Mouse (Mus musculus) heart, embryonic 16.5 days (tissue): ENCODE results near the gene Gga3. TPM values are rescaled to one million over a fixed set of nuclear protein-coding genes. Genes with fewer than 3 reads are reported as not detected.

Source experiments
- ATAC-seq: fragments of 200-750 bp; cut with Nextera tagmentation; replicated peaks from 2 replicates; pipeline ENCODE4 v1.8.0; 2017; ENCODE audit warnings: moderate number of reproducible peaks; ENCODE audit not compliant: insufficient read depth, low FRiP score; ENCODE audit errors: extremely low read depth
- H3K27ac ChIP-seq: fragments of 300-500 bp; sonication (generic); 2 replicates; pipeline ENCODE4 v1.5.1; 2014; ENCODE audit warnings: mild to moderate bottlenecking, low read length, control low read depth, moderate library complexity
- H3K27me3 ChIP-seq: fragments of 300-500 bp; sonication (generic); 2 replicates; pipeline ENCODE4 v1.6.1; 2014; ENCODE audit warnings: low read length, mixed read lengths; ENCODE audit not compliant: control insufficient read depth, insufficient read depth
- H3K36me3 ChIP-seq: fragments of 300-500 bp; sonication (generic); 2 replicates; pipeline ENCODE4 v1.6.1; 2014; ENCODE audit not compliant: control insufficient read depth, insufficient read depth
- H3K4me1 ChIP-seq: fragments of 300-500 bp; sonication (generic); 2 replicates; pipeline ENCODE4 v1.6.1; 2014; ENCODE audit warnings: low read length, mixed read lengths; ENCODE audit not compliant: control insufficient read depth, insufficient read depth
- H3K4me2 ChIP-seq: fragments of 300-500 bp; sonication (generic); 2 replicates; pipeline ENCODE4 v1.6.1; 2014; ENCODE audit warnings: low read depth, mild to moderate bottlenecking, control low read depth, low read length
- H3K4me3 ChIP-seq: fragments of 300-500 bp; sonication (generic); 2 replicates; pipeline ENCODE4 v1.5.1; 2014; ENCODE audit warnings: mild to moderate bottlenecking, control low read depth, low read length
- H3K9ac ChIP-seq: fragments of 300-500 bp; sonication (generic); 2 replicates; pipeline ENCODE4 v1.6.1; 2014; ENCODE audit warnings: low read length, control low read depth
- H3K9me3 ChIP-seq: fragments of 300-500 bp; sonication (generic); replicated peaks from 2 replicates; pipeline ENCODE4 v1.6.1; 2016; ENCODE audit warnings: low read length; ENCODE audit not compliant: control insufficient read depth
- WGBS: fragments of 180-500 bp; shearing (Covaris S2); extraction: QIAGEN DNeasy Blood & Tissue Kit; methylation state at CpG from one replicate; pipeline ENCODE4 v1.1.7; 2014; 5-methylcytosine and 5-hydroxymethylcytosine counted together
- polyA plus RNA-seq: library from polyadenylated mRNA; unstranded; fragments of >200 nt; fragmentation: Nextera tagmentation; extraction: Ambion mirVana; gene quantifications from 2 replicates; pipeline ENCODE4 v1.2.1, GENCODE M21; 2015

Gene Gga3
- polyA plus RNA-seq, 1 experiment from 2014 or later, result 18.8 TPM

DNA sequence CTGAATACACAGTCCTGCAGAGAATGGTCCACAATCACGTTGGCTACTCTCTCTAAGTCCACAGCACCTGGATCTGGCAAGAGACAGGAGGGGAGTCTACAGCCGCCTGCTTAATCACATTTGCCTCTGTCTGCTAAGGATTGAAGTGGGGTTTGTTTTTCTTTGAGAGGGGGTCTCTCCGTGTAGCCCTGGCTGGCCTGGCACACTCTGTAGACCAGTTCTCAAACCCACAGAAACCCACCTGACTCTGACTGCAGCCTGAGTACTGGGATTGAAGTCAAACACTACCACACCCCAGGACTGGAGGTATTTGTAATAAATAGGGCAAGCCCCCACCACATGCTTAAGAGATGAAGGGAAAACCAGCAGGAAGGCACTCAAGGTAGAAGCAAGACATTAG lies 5.7 kb upstream of the Gga3 start:
- peaks cover 24% of the 10 kb centered on the region for H3K36me3 ChIP-seq
- H3K4me1 ChIP-seq, result peaks cover 16% of the 10 kb centered on the region
- no peak overlapping the region for H3K27ac ChIP-seq
- no peaks in the 10 kb centered on the region for H3K9me3 ChIP-seq
- no peak for ATAC-seq
- H3K4me2 ChIP-seq, result no peak overlapping the region
- H3K9ac ChIP-seq, result no peak overlapping the region
- no peaks in the 10 kb centered on the region for H3K27me3 ChIP-seq
- no peak overlapping the region for H3K4me3 ChIP-seq
- WGBS, result 67% methylated on average over 3 of the region's 3 CpGs

DNA sequence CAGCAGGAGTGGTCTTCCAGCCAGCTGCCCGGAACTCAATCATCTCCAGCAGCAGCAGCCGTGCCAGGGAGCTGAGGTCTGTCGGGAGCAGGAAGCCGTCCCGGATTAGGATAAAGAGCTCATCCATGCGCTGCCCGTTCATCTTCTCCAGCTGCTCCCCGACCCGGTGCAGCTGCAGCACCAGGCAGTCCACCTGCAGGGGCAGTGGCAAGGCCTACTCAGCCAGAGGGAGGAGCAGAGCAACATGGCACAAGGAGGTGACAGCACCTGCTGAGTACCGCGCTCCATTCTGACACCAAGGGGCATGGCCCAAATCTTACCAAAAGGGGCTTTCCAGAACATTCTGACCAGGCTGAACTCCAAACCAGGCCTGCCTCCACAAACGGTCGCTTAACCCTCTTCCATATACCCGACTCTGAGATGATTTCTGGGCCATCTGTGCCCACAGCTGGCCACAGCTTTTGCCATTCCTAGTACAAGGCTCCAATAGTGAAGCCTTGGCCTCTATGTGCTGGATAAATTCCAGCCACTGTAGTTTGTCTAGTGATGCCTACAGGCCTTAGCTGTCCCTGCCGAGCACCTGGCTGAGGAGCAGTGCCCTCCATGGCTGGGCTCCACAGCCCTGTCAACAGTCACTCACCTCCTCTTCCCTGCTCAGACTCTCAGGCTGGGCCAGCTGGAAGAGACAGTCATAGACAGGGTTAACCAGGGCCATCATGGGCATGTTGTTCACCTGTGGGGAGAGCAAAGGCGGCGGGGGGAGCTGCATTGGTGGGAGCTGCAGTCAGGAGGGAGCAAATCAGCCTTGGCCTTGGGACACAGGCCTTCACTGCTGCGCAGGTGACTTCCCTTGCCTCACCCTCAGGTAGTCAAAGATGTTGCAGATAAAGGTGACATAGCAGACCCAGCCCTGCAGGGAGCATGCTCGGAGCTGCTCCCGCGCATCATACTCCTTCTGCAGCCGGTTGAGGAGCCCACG lies 4.9 kb upstream of the Gga3 start:
- H3K4me3 ChIP-seq, result no peak overlapping the region
- no peaks in the 10 kb centered on the region for H3K27me3 ChIP-seq
- H3K9ac ChIP-seq, result no peak overlapping the region
- no peaks in the 10 kb centered on the region for H3K9me3 ChIP-seq
- no peak overlapping the region for H3K27ac ChIP-seq
- H3K36me3 ChIP-seq, result peaks cover 24% of the 10 kb centered on the region
- H3K4me2 ChIP-seq, result no peak overlapping the region
- WGBS, result 77% methylated on average over 23 of the region's 23 CpGs
- no peak for ATAC-seq
- peaks cover 12% of the 10 kb centered on the region for H3K4me1 ChIP-seq

DNA sequence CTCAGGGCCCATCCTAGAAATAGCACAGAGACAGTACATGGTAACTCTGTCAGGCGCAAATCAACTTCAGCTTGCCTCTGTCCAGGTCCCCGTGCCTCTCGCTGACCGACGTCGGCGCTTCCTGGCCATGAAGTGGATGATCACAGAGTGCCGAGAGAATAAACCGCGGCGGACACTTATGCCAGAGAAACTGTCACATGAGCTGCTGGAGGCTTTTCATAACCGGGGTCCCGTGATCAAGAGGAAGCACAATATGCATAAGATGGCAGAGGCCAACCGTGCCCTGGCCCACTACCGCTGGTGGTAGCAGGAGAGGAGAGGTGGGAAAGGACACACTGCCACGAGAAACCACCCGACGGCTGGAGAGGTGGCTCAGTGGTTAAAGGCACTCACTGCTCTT lies 2.9 kb upstream of the Gga3 start:
- Histone ChIP-seq H3K4me3 (no peak overlapping the region), H3K36me3 (peaks cover 24% of the 10 kb centered on the region), H3K4me1 (peaks cover 20% of the 10 kb centered on the region), H3K9me3 (no peaks in the 10 kb centered on the region), H3K9ac (no peak overlapping the region), H3K4me2 (no peak overlapping the region), H3K27ac (no peak overlapping the region), H3K27me3 (no peaks in the 10 kb centered on the region)
- 89% methylated on average over 18 of the region's 18 CpGs for WGBS
- ATAC-seq, result no peak

DNA sequence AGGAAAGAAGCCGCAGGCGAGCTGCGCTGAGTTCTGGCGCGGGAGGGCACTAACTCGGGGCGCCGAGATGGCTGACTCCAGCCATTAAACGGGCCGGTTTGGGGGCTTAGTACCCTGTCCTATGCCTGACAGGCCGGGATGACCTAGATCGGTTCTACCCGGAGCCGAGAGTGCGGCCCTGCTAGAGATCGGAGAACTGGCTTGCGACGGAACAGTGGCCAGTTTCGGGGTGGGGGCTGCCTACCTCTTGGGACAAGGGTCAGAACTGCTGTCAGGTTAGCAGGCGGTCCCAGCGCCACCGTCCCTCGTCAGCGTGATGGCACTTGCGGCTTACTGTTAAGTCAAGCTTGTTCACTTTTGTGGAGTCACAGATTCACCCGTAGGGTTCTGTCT lies 449 bp upstream of the Gga3 start:
- Histone ChIP-seq H3K9ac (peak overlapping the region; percentile 99), H3K4me3 (peak overlapping the region; percentile 94), H3K9me3 (no peaks in the 10 kb centered on the region), H3K27ac (peak overlapping the region; percentile 91), H3K4me2 (peak overlapping the region; percentile 93), H3K27me3 (no peaks in the 10 kb centered on the region), H3K4me1 (peaks cover 33% of the 10 kb centered on the region), H3K36me3 (peaks cover 23% of the 10 kb centered on the region)
- under 1% methylated on average over 26 of the region's 26 CpGs for WGBS
- ATAC-seq, result peak; percentile 28; the same call in 1 of the 2 replicates

DNA sequence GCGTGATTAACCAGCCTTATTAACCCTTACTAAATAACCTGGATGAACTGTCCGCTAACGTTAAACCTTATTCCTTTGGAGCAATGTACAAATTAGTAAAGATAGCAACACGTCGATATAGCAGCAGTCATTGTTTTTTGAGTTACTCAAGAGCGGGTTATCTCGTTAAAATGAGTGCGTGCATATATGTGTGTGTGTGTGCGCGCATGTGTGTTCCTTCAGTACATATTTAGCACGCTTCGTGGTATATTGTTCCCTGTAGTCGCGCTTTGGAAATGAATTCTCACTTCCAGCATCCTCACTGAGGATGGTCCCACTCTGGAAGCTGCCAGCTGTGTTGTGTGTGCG lies 749 bp downstream of the Gga3 start:
- H3K36me3 ChIP-seq, result peaks cover 18% of the 10 kb centered on the region
- 4% methylated on average over 15 of the region's 15 CpGs for WGBS
- H3K9me3 ChIP-seq, result no peaks in the 10 kb centered on the region
- H3K9ac ChIP-seq, result peak overlapping the region; percentile 99
- H3K4me2 ChIP-seq, result peak overlapping the region; percentile 69
- no peak for ATAC-seq
- H3K4me3 ChIP-seq, result peak overlapping the region; percentile 94
- peak overlapping the region; percentile 91 for H3K27ac ChIP-seq
- H3K4me1 ChIP-seq, result peaks cover 33% of the 10 kb centered on the region
- no peaks in the 10 kb centered on the region for H3K27me3 ChIP-seq

DNA sequence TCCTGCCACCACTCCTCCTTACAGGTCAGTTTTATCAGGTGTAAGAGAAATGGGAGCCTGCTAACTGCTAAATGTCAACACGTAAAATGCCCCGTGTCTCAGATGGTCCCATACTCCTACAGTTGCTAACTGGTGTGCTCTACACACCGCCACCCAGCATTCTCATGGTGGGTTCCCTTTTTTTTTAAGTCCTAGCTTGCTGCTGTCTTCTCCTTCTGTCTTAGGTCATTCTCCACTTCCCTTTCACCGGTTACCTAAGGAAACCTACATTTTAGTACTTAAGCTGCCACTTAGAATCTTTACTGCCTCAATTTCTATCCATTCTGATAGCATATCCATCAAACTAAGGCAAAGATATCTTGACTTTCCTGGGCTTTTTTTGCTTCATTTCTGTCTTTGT lies 2.7 kb downstream of the Gga3 start:
- Histone ChIP-seq H3K36me3 (peaks cover 10% of the 10 kb centered on the region), H3K4me1 (peaks cover 33% of the 10 kb centered on the region), H3K9me3 (no peaks in the 10 kb centered on the region), H3K4me3 (no peak overlapping the region), H3K27ac (no peak overlapping the region), H3K9ac (no peak overlapping the region), H3K4me2 (no peak overlapping the region), H3K27me3 (no peaks in the 10 kb centered on the region)
- 51% methylated on average over 4 of the region's 4 CpGs for WGBS
- ATAC-seq, result no peak

DNA sequence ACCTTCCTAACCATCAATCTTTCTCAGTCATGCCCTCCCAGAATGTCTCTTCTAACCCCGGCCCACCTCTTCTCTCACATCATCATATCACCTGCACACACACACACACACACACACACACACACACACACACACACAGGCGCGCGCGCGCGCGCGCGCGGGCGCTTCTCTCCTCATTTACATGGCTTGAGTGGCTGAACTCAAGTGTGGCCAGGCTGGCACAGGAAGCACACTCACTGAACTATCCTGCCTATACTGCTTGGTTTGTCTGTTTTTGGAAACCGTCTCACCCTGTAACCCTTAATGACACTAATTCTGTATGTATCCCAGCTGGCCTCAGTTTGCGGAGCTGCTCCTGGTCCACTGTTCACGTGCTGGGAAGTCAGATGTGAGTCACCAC lies 3.1 kb downstream of the Gga3 start:
- H3K4me1 ChIP-seq, result peaks cover 33% of the 10 kb centered on the region
- no peak overlapping the region for H3K4me3 ChIP-seq
- H3K27me3 ChIP-seq, result no peaks in the 10 kb centered on the region
- H3K4me2 ChIP-seq, result no peak overlapping the region
- ATAC-seq, result no peak
- WGBS, result 86% methylated on average over 15 of the region's 15 CpGs
- H3K9ac ChIP-seq, result no peak overlapping the region
- peaks cover 9% of the 10 kb centered on the region; the same call in 1 of the 2 replicates for H3K36me3 ChIP-seq
- no peaks in the 10 kb centered on the region for H3K9me3 ChIP-seq
- no peak overlapping the region for H3K27ac ChIP-seq

DNA sequence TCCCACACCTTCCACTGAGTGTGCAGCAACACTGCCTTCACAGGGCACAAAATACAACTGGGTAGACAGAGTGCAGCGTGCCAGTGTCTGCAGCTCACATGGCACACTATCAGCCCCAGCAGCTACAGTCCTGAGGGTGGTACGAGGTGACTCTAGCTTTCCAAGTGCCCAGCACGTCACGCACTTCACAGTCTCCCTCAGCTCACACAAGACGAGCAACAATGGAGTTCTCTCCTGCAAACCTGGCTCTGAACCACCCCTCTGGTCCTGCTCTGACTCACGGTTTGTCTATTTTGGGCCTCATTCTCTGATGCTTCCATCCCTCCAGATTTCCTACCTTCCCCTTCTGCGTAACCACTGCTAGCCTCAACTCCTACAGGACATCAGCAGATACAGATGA lies 4.1 kb downstream of the Gga3 start:
- H3K4me3 ChIP-seq, result no peak overlapping the region
- no peaks in the 10 kb centered on the region for H3K9me3 ChIP-seq
- peaks cover 28% of the 10 kb centered on the region for H3K4me1 ChIP-seq
- no peak overlapping the region for H3K27ac ChIP-seq
- no peak for ATAC-seq
- 76% methylated on average over 7 of the region's 7 CpGs for WGBS
- no peak overlapping the region for H3K4me2 ChIP-seq
- H3K9ac ChIP-seq, result no peak overlapping the region
- peaks cover 12% of the 10 kb centered on the region; the same call in 1 of the 2 replicates for H3K36me3 ChIP-seq
- no peaks in the 10 kb centered on the region for H3K27me3 ChIP-seq

DNA sequence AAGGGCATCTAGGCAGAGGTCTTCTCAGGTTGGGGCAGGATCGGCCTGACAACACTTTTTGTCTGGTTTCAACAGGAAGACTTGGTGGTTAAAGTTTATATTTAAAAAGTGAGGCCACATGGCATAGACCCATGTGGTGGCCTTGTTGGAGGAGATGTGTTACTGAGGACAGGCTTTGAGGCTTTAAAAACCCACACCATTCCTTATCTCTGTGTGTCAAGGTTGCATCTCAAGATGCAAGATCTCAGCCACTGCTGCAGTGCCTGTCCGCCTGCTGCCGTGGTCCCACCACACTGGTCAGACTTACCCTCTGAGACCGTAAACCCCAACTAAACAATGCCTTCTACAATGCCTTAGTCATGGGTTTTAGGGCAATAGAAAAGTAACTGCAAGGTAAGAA lies 5.5 kb downstream of the Gga3 start:
- Histone ChIP-seq H3K4me2 (no peak overlapping the region), H3K27me3 (no peaks in the 10 kb centered on the region), H3K36me3 (peaks cover 25% of the 10 kb centered on the region), H3K9ac (no peak overlapping the region), H3K9me3 (no peaks in the 10 kb centered on the region), H3K27ac (no peak overlapping the region), H3K4me1 (peaks cover 26% of the 10 kb centered on the region), H3K4me3 (no peak overlapping the region)
- no peak for ATAC-seq
- 91% methylated on average over 4 of the region's 4 CpGs for WGBS
